Mouse (Mus musculus) heart, postnatal 10 days (tissue): ENCODE results near the gene Tbl3. TPM values are rescaled to one million over a fixed set of nuclear protein-coding genes. Genes with fewer than 3 reads are reported as not detected.

Source experiments
- DNase-seq, 2 experiments: peaks; one replicate each; pipeline ENCODE4 v3.0.0; 2021
- intact Hi-C: fragments of 180-260 bp; cut with DNase I; formaldehyde crosslinking; loops from one replicate; pipeline ENCODE4 v1.15.1; 2025
- total RNA-seq, 2 experiments: library from RNA; stranded (reverse); gene quantifications; 2 replicates each; pipeline ENCODE4 v1.2.3; 2021

The Tbl3 gene
- 10 to 100 TPM; 20.8 to 21.5 TPM for total RNA-seq

- peak; percentile 96 to 98 for DNase-seq
- intact Hi-C loops: no loop called here
These were observed at the start of gene Tbl3 for GRCm38 (mm10) chr17:24706982-24707800. Tbl3 (minus strand) TSS chr17:24707660.

DNA sequence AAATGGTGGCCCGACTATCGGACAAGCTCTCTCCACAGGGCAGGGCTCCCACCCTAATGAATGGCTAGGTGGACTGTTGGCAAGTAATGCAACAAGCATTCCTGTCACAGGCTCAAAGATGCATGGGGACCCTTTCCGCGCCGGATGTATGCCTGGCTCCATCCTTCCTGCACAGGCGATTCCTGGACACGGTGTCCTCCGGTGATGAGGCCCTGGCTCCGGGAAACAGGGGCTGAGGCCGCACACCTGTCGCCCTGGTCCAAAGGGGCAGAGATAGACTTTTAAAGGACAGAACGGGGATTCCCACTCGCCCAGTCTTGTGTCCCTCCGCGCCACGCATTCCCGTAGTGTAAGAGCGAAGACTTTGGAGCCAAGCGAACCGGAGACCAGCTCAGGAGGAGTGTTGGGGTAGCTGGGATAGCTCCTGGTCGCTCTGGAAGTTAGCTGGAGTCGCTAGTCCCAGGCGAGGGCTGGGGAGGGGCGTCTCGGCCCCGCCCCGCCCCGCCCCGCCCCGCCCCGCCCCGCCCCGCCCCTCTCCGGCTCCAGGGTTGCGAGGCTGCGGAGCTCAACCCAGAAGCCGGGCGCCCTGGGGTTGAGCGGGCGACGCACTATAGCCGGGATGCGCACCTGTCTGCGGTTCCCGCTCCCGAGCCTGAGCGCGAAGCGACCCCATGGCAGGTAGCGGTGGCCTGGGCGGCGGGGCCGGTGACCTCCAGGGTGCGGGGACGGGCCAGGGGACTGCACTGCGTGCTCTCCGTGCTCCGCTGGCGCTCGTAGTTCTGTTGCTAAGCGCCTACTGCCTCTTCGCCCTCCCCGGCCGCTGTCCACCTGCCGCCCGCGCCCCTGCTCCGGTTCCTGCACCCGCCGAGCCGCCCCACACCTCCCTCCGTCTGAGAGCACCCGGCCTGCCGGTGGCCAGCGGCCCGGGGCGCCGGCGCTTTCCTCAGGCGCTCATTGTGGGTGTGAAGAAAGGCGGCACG, 45.2 kb upstream of the Tbl3 start, which contains the start of gene Hs3st6:
Hs3st6 (plus strand) TSS at position 574 of the 980 bp plus-strand sequence.
- DNase-seq: no peak
- intact Hi-C loops: no loop called here

DNA sequence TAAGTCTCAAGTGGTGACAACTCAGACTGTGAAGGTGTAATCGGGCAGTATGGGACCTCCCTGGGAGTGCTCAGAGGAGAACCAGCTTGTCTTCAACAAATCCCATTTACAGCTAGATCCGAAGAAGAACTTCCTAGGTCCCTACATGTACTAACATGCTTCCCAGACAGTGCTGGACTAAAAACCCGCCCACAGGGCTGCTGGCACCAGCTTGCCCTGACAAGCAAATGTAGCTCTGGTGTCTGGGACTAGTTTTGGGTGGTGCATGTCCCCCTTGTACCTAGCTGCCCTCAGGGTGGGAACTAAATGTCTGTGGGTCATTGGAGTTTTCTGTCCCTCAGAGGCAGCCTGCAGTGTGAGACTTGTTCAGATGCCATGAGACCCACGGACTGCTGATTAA, 44.1 kb upstream of the Tbl3 start:
- no peak for DNase-seq
- intact Hi-C loops: no loop called here

DNA sequence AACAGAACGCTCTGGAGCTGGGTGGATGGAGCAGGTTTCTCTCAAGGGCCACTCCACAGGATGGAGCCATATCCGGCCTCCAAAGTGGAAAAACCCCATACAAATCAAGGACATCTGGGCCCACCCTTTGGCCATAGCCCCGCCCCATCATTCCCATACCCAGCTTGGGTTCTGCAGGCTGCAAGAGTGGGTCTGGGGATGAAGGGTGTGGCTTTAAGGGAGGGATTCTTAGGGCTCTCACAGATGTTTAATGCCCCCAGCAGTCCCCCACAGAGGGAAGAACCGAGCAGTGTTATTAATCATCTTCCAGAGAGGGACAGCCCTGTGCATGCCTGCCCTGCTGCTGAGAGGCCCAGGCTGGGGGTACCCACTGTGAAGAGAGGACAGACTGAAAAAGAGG, 39.5 kb upstream of the Tbl3 start:
- no peak for DNase-seq
- intact Hi-C loops: no loop called here

GRCm38 (mm10) chr17:24745526-24746497, 38.4 kb upstream of the Tbl3 start:
- intact Hi-C loops: loop anchor here (1.0 to 2.0 kb wide), 2 partner anchors 71 to 135 kb away; no protein-coding TSS in a partner anchor
- peak; percentile 88 to 92 for DNase-seq

GRCm38 (mm10) chr17:24744381-24744780, 36.9 kb upstream of the Tbl3 start:
- intact Hi-C loops: loop anchor here (2.0 kb wide), 1 partner anchor 136 kb away; no protein-coding TSS in a partner anchor
- no peak for DNase-seq

- intact Hi-C loops: loop anchor here (2.0 kb wide), 1 partner anchor 137 kb away; no protein-coding TSS in a partner anchor
- DNase-seq: no peak
These were observed 36.4 kb upstream of the Tbl3 start for GRCm38 (mm10) chr17:24743896-24744295.

DNA sequence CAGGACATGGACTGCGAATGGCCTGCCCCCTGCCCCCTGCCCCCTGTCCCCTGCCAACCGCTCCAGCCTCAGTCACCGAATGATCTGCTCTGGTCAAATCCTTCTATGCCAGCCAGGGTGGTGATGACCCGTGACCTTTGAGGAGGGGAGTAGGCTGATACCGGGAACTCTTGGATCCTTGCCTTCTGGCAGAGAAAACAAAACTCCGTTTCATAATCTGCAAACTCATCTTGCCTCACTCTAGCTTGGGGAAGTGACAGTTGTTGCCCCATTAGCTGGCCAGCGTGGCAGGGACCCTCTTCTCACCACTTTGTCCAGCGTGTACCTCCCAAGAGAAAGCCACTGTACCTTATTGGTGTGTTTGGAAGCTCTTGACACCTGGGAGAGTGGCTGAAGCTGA, 34.8 kb upstream of the Tbl3 start:
- intact Hi-C loops: no loop called here
- DNase-seq: no peak

GRCm38 (mm10) chr17:24739926-24740325, 32.5 kb upstream of the Tbl3 start:
- intact Hi-C loops: loop anchor here (5.0 kb wide), 1 partner anchor 157 kb away; the partner anchor contains the start of genes Eme2, Mrps34 and Nme3

GRCm38 (mm10) chr17:24738238-24738637, 30.8 kb upstream of the Tbl3 start:
- DNase-seq: no peak
- intact Hi-C loops: loop anchor here (5.0 kb wide), 1 partner anchor 159 kb away; the partner anchor contains the start of genes Eme2, Mrps34 and Nme3

More at GRCm38 (mm10) chr17:24739926-24740325, 32.5 kb upstream of the Tbl3 start:
- no peak for DNase-seq

- DNase-seq: peak in 1 of 2 experiments; percentile 36
- intact Hi-C loops: loop anchor here (5.0 kb wide), 1 partner anchor 160 kb away; the partner anchor contains the start of genes Eme2, Mrps34 and Nme3
These were observed 29.8 kb upstream of the Tbl3 start for GRCm38 (mm10) chr17:24737135-24737810.

- intact Hi-C loops: loop anchor here (5.0 kb wide), 1 partner anchor 161 kb away; the partner anchor contains the start of genes Eme2, Mrps34 and Nme3
- peak; percentile 98 for DNase-seq
These were observed 29.0 kb upstream of the Tbl3 start, which contains the start of gene Msrb1 for GRCm38 (mm10) chr17:24736330-24737051. Msrb1 (plus strand) TSS chr17:24736642.

- DNase-seq: peak in 1 of 2 experiments; percentile 22
- intact Hi-C loops: loop anchor here (5.0 kb wide), 1 partner anchor 162 kb away; the partner anchor contains the start of genes Eme2, Mrps34 and Nme3
These were observed 28.0 kb upstream of the Tbl3 start for GRCm38 (mm10) chr17:24735446-24735845.

DNA sequence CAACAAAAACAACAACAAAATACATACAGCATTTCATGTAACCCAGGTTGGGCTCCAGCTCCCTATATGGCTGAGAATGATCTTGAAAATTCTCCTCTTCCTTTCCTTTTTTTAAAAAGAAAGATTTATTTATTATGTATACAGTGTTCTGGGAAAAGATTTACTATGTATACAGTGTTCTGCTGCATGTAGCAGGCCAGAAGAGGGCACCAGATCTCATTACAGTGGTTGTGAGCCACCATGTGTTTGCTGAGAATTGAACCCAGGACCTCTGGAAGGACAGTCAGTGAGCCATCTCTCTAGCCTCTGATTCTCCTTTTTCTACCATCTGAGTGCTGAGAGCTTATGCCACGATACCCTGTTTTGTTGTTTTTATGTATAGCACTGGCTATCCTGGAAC, 27.1 kb upstream of the Tbl3 start:
- intact Hi-C loops: no loop called here

GRCm38 (mm10) chr17:24733434-24734050, 26.1 kb upstream of the Tbl3 start:
- intact Hi-C loops: no loop called here

More for the DNA sequence above, 27.1 kb upstream of the Tbl3 start:
- no peak for DNase-seq

DNA sequence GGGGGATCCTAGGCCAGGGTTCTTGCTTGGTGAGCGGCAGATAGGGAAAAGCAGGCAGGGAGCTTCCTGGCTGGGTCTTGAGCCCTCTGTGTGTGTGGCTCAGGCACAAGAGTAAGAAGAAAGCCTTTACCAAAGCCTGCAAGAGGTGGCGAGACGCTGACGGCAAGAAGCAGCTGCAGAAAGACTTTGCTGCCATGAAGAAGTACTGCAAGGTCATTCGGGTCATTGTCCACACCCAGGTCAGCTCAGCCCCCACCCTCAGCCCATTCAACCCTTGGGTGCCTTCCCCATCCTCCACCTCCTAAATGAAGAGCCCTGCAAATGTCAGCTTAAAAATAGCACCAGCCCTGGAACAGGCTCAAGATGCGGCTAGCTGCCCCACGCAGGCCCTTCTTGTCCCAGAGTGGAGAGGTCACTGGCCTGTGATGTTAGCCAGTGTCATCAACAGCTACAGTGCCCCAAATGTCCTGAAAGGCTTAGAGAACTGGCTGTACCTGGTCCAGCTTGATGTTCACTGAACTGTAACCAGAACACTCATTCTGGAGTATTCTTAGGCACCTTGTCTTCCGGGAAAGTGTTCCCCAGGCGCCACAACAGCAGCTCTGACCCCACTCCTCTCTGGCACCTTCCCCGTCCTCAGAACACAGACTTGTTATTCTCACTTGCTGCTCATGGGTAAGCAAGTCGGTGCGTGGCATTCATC, 24.9 kb upstream of the Tbl3 start:
- peak; percentile 80 to 84 for DNase-seq
- intact Hi-C loops: no loop called here

More at GRCm38 (mm10) chr17:24733434-24734050, 26.1 kb upstream of the Tbl3 start:
- no peak for DNase-seq

DNA sequence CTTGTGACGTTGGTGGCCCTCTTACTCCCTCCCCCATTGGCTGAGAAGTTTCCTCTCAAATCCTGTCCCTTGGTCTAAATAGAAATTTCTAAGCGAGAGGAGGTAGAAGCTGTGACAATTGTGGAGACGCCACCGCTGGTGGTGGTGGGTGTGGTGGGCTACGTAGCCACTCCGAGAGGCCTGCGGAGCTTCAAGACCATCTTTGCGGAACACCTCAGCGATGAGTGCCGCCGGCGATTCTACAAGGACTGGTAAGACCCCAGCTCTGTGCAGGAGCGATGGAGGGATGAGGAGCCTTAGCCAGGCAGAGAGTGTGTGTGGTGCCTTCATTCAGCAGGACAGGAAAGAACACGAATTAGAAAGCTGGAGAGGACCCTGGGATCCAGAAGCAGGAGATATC, 23.3 kb upstream of the Tbl3 start:
- intact Hi-C loops: no loop called here
- no peak for DNase-seq
